Mouse (Mus musculus): ENCODE data around the gene Sytl2.

DNA sequence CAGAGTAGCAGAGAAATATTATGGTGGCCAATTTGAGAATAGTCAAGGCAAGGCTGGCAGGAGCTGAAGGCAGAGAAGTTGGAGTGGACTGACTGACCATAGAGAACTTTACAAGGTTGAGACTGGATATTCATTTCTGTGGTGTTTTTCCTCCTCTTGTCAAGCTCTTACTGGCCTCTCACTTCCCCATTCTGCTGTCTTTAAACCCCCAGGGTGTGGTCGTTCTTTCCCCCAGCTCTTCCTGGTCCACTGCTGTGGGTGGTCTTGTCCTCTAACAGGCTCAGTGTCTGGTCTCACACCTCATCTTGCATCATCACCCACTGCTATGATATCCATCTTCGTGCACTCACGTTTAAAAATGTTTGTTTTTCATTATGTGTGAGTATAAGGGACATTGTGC lies 11.4 kb downstream of the Sytl2 start:
- TF ChIP-seq E2F4 (IDR thresholded peaks at IDR 0.05; ENCODE audit: insufficient read depth), result no peak
- no peak for TF ChIP-seq CEBPB (IDR thresholded peaks at IDR 0.05; ENCODE audit: insufficient read depth, poor library complexity, severe bottlenecking)
- no peak for TF ChIP-seq USF1 (IDR thresholded peaks at IDR 0.05; ENCODE audit: low read depth)
- TF ChIP-seq TCF3 (IDR thresholded peaks at IDR 0.05; ENCODE audit: insufficient read length, low read depth), result no peak
- TF ChIP-seq MYOD1 (IDR thresholded peaks at IDR 0.05; ENCODE audit: control insufficient read depth in 1 of 3, insufficient read length in 2 of 3, low read depth in 2 of 3), result no peak

All from myocyte (in vitro differentiated cells).